Mouse (Mus musculus): ENCODE data around the gene Npl. TPM values are rescaled to one million over a fixed set of nuclear protein-coding genes. Genes with fewer than 3 reads are reported as not detected.

Npl gene
- polyA plus RNA-seq, 1 experiment, result 3.6 TPM

- no peaks in the 10 kb centered on the region for H3K4me1 ChIP-seq (ENCODE audit: control insufficient read depth, insufficient read depth, low read length)
- WGBS, result 15% methylated on average over 9 of the region's 9 CpGs
- H3K27ac ChIP-seq (ENCODE audit: control insufficient read depth, insufficient read depth, low read depth, low read length, poor library complexity), result no peak overlapping the region
- no peak overlapping the region for H3K4me3 ChIP-seq (replicated peaks; ENCODE audit: control insufficient read depth, low read depth, low read length)
- TF ChIP-seq POLR2A (IDR thresholded peaks at IDR 0.05; ENCODE audit: borderline replicate concordance, control insufficient read depth, low read depth, low read length) (no peak), CTCF (IDR thresholded peaks at IDR 0.05; ENCODE audit: control insufficient read depth, insufficient read depth, low read length) (peak; percentile 86)
Measured at GRCm38 (mm10) chr1:153559126-153559647, 9.3 kb upstream of the Npl start.

- no peaks in the 10 kb centered on the region for H3K4me1 ChIP-seq (ENCODE audit: control insufficient read depth, insufficient read depth, low read length)
Measured at GRCm38 (mm10) chr1:153556896-153557295, 7.1 kb upstream of the Npl start.

GRCm38 (mm10) chr1:153556202-153556601, 6.4 kb upstream of the Npl start:
- Histone ChIP-seq H3K27ac (ENCODE audit: control insufficient read depth, insufficient read depth, low read depth, low read length, poor library complexity) (no peak overlapping the region), H3K4me3 (replicated peaks; ENCODE audit: control insufficient read depth, low read depth, low read length) (no peak overlapping the region), H3K4me1 (ENCODE audit: control insufficient read depth, insufficient read depth, low read length) (no peaks in the 10 kb centered on the region)
- 86% methylated on average over 4 of the region's 4 CpGs for WGBS
- no peak for TF ChIP-seq CTCF (IDR thresholded peaks at IDR 0.05; ENCODE audit: control insufficient read depth, insufficient read depth, low read length)
- no peak for TF ChIP-seq POLR2A (IDR thresholded peaks at IDR 0.05; ENCODE audit: borderline replicate concordance, control insufficient read depth, low read depth, low read length)

More at GRCm38 (mm10) chr1:153556896-153557295, 7.1 kb upstream of the Npl start:
- peak; percentile 39 for TF ChIP-seq CTCF (IDR thresholded peaks at IDR 0.05; ENCODE audit: control insufficient read depth, insufficient read depth, low read length)
- TF ChIP-seq POLR2A (IDR thresholded peaks at IDR 0.05; ENCODE audit: borderline replicate concordance, control insufficient read depth, low read depth, low read length), result no peak
- no peak overlapping the region for H3K27ac ChIP-seq (ENCODE audit: control insufficient read depth, insufficient read depth, low read depth, low read length, poor library complexity)
- WGBS, result 8% methylated on average over 2 of the region's 2 CpGs
- no peak overlapping the region for H3K4me3 ChIP-seq (replicated peaks; ENCODE audit: control insufficient read depth, low read depth, low read length)

- Histone ChIP-seq H3K27ac (ENCODE audit: control insufficient read depth, insufficient read depth, low read depth, low read length, poor library complexity) (no peak overlapping the region), H3K4me3 (replicated peaks; ENCODE audit: control insufficient read depth, low read depth, low read length) (no peak overlapping the region), H3K4me1 (ENCODE audit: control insufficient read depth, insufficient read depth, low read length) (no peaks in the 10 kb centered on the region; the same call in none of the 2 replicates)
- 25% methylated on average over 3 of the region's 3 CpGs for WGBS
- TF ChIP-seq POLR2A (IDR thresholded peaks at IDR 0.05; ENCODE audit: borderline replicate concordance, control insufficient read depth, low read depth, low read length) (no peak), CTCF (IDR thresholded peaks at IDR 0.05; ENCODE audit: control insufficient read depth, insufficient read depth, low read length) (0 out of 2 replicates have a peak, but pooled peaks have one; percentile 30)
Measured at GRCm38 (mm10) chr1:153550814-153551213, 969 bp upstream of the Npl start.

- Histone ChIP-seq H3K27ac (ENCODE audit: control insufficient read depth, insufficient read depth, low read depth, low read length, poor library complexity) (no peak overlapping the region), H3K4me1 (ENCODE audit: control insufficient read depth, insufficient read depth, low read length) (no peaks in the 10 kb centered on the region; the same call in none of the 2 replicates), H3K4me3 (replicated peaks; ENCODE audit: control insufficient read depth, low read depth, low read length) (no peak overlapping the region)
- no peak for TF ChIP-seq POLR2A (IDR thresholded peaks at IDR 0.05; ENCODE audit: borderline replicate concordance, control insufficient read depth, low read depth, low read length)
- TF ChIP-seq CTCF (IDR thresholded peaks at IDR 0.05; ENCODE audit: control insufficient read depth, insufficient read depth, low read length), result no peak
- WGBS, result 35% methylated on average over 8 of the region's 8 CpGs
Measured at GRCm38 (mm10) chr1:153547555-153547954, 2.3 kb downstream of the Npl start.

GRCm38 (mm10) chr1:153545196-153545595, 4.6 kb downstream of the Npl start:
- H3K4me3 ChIP-seq (replicated peaks; ENCODE audit: control insufficient read depth, low read depth, low read length), result no peak overlapping the region
- no peak for TF ChIP-seq CTCF (IDR thresholded peaks at IDR 0.05; ENCODE audit: control insufficient read depth, insufficient read depth, low read length)
- no peak for TF ChIP-seq POLR2A (IDR thresholded peaks at IDR 0.05; ENCODE audit: borderline replicate concordance, control insufficient read depth, low read depth, low read length)
- whole genome bisulfite sequencing, result 69% methylated on average over 2 of the region's 2 CpGs
- no peak overlapping the region for H3K27ac ChIP-seq (ENCODE audit: control insufficient read depth, insufficient read depth, low read depth, low read length, poor library complexity)
- H3K4me1 ChIP-seq (ENCODE audit: control insufficient read depth, insufficient read depth, low read length), result no peaks in the 10 kb centered on the region; the same call in none of the 2 replicates

- 71% methylated on average over 7 of the region's 7 CpGs for WGBS
- Histone ChIP-seq H3K27ac (ENCODE audit: control insufficient read depth, insufficient read depth, low read depth, low read length, poor library complexity) (no peak overlapping the region), H3K4me1 (ENCODE audit: control insufficient read depth, insufficient read depth, low read length) (no peaks in the 10 kb centered on the region; the same call in 1 of the 2 replicates), H3K4me3 (replicated peaks; ENCODE audit: control insufficient read depth, low read depth, low read length) (no peak overlapping the region)
- TF ChIP-seq CTCF (IDR thresholded peaks at IDR 0.05; ENCODE audit: control insufficient read depth, insufficient read depth, low read length) (no peak), POLR2A (IDR thresholded peaks at IDR 0.05; ENCODE audit: borderline replicate concordance, control insufficient read depth, low read depth, low read length) (no peak)
Measured at GRCm38 (mm10) chr1:153542726-153543320, 7.0 kb downstream of the Npl start.

- H3K4me3 ChIP-seq (replicated peaks; ENCODE audit: control insufficient read depth, low read depth, low read length), result no peak overlapping the region
- 73% methylated on average over 3 of the region's 3 CpGs for WGBS
Measured at GRCm38 (mm10) chr1:153540753-153541152, 9.1 kb downstream of the Npl start.

More at GRCm38 (mm10) chr1:153540753-153541152, 9.1 kb downstream of the Npl start:
- no peak overlapping the region for H3K27ac ChIP-seq (ENCODE audit: control insufficient read depth, insufficient read depth, low read depth, low read length, poor library complexity)
- TF ChIP-seq CTCF (IDR thresholded peaks at IDR 0.05; ENCODE audit: control insufficient read depth, insufficient read depth, low read length), result no peak
- no peak for TF ChIP-seq POLR2A (IDR thresholded peaks at IDR 0.05; ENCODE audit: borderline replicate concordance, control insufficient read depth, low read depth, low read length)
- H3K4me1 ChIP-seq (ENCODE audit: control insufficient read depth, insufficient read depth, low read length), result no peaks in the 10 kb centered on the region; the same call in 1 of the 2 replicates
